Mouse (Mus musculus): Measurements from ENCODE around the gene Anapc11. TPM values are rescaled to one million over a fixed set of nuclear protein-coding genes. Genes with fewer than 3 reads are reported as not detected.

Anapc11 gene
- polyA plus RNA-seq, 1 experiment, result 128 TPM

DNA sequence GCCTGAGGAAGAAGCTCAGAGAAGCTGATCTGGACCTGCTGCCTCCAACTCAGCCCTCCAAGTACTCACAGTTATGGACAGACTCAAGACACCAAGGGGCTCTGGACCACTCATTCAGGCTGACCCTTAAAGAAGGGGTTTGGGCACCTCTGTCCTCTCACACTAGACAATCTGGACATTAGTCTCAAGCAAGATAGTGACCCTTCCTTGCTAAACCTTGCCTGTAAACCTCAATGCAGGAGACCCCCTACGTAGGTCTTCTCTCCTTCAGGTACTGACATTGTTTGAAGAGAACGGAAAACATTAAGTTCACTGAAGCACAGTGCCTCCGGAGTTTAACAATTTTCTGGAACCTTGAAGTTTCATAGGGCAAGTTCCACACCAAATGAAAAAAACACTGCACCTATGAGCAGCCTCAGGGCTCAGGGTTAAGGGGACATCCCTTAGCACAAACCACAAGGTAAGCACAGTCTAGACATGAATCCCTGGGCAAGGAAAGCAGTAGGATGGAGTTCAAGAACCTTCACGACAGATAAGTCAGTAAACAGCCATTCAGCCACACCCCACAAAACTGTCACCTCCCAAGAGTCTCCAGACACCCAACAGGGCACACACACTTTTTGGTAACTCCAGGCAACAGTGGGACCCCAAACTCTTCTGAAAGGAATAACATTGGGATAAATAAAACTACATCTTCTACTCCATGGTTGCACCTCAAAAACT is 33.7 kb downstream of the Anapc11 start:
- peak overlapping the region; percentile 62 for H3K4me3 ChIP-seq (ENCODE audit: insufficient read depth, low read length)
- H3K4me1 ChIP-seq (ENCODE audit: control insufficient read depth, insufficient read depth, low read length), result peaks cover 45% of the 10 kb centered on the region
- peak overlapping the region; percentile 95 for H3K27ac ChIP-seq (ENCODE audit: insufficient read depth, low read depth, low read length)
- TF ChIP-seq CTCF (IDR thresholded peaks at IDR 0.05; ENCODE audit: low read depth, low read length) (no peak), POLR2A (IDR thresholded peaks at IDR 0.05; ENCODE audit: borderline replicate concordance, low read depth, low read length) (no peak)

DNA sequence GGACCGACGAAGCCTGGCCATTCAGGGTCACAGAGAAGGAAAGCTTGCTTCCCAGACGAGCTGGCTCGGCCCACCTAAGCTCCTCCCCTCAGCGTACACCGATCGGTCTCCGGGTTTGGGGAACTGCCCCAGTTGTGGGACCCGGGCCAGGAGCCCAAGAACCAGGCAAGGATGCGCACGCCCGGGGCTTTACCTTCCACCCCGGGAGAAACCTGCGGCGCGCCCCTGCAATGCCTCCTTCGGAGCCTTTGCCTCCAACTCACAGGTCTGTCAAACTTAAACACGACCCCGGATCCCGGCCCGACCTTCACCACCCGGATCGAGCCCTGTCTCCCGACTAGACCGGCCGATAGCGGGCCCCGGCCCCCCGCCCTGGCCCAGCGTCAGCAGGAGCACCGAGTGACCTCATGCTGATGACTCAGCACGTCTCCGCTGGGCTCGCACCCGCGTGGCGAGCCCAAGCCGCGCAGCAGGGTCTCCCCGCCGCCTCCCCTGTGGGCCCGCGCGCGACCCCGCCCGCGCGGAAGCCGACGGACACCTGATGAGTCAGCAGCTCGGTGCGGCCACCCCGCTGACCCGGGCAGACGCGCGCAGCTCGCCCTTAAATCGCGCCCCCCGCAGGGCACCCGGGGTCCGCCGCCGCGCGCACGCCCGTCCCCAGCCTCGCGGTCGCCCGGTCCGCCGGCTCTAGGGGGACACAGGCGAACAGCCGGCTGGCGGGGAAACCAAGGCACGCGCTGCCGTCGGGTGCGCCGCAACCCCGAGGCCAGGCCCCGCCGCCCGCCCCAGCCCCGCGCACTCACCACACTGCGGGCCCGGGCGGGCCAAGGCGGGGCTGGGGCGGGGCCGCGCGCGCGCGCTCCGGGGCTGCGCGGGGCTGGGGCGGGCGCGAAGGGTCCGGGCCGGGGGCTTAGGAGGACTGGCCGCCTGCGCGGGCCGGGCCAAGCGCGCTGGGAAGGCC is 34.6 kb downstream of the Anapc11 start:
- peak overlapping the region; percentile 95 for H3K27ac ChIP-seq (ENCODE audit: insufficient read depth, low read depth, low read length)
- peaks cover 38% of the 10 kb centered on the region for H3K4me1 ChIP-seq (ENCODE audit: control insufficient read depth, insufficient read depth, low read length)
- no peak for TF ChIP-seq CTCF (IDR thresholded peaks at IDR 0.05; ENCODE audit: low read depth, low read length)
- no peak for TF ChIP-seq POLR2A (IDR thresholded peaks at IDR 0.05; ENCODE audit: borderline replicate concordance, low read depth, low read length)
- H3K4me3 ChIP-seq (ENCODE audit: insufficient read depth, low read length), result peak overlapping the region; percentile 62

DNA sequence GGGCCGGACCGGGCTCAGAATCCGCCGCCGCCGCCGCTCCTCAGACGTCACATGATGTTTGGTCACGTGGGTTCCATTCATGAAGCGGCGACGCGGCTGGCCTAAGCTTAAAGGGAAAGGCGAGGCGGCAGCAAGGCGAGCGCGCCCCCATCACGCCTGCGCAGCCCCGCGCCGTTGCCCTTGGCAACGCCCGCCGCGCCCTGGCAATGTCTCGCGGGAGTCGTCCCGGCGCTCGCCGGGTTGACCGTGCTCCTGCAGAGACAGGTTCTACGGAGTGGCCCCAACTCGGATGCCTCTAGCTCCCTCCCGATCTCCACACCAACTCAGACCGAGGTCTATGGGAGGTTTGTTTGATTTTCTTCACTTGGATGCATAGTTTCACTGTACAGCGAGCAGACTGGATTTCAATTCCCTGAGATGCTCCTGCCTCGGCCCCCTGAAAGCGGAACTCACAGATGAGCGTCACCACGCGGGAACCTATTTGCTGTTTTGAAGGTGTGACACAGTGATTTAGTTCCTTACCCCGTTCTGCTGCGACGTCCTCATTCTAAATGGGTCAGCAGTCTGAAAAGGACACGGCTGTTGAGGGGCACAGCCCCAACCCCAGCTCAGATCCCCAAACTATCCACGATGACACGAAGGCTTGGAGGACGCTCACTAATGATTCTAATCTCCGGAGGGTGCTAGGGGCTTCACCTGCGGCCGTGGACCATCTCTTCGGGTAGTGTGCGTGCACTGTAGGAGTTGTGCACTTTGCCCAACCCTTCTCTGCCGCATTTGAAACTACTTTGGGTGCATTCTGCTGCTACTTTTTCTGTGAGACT is 35.5 kb downstream of the Anapc11 start, which contains the start of gene Mafg:
Gene Mafg (minus strand): TSS at position 81 of the 824 bp plus-strand sequence.
- Histone ChIP-seq H3K4me3 (ENCODE audit: insufficient read depth, low read length) (peak within 1 kb of the TSS; percentile 62), H3K4me1 (ENCODE audit: control insufficient read depth, insufficient read depth, low read length) (peaks cover 34% of the 10 kb centered on the region), H3K27ac (ENCODE audit: insufficient read depth, low read depth, low read length) (peak within 1 kb of the TSS; percentile 95)
- no peak for TF ChIP-seq CTCF (IDR thresholded peaks at IDR 0.05; ENCODE audit: low read depth, low read length)
- no peak for TF ChIP-seq POLR2A (IDR thresholded peaks at IDR 0.05; ENCODE audit: borderline replicate concordance, low read depth, low read length)

DNA sequence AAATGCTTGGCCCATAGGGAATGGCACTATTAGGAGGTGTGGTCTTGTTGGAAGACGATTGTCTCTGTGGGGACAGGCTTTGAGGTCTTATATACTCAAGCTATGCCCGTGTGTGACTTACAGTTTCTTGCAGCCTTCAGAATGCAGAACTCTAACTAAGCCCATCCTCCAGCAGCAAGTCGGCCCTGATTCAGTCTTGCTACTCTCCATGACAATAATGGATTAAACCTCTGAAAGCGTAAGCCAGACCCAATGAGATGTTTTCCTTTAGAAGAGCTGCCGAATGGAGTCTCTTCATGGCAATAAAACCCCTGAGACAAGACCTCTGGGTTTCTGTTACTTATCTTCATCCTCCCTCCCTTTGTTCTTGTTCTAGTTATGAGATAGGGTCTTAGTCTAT is 36.6 kb downstream of the Anapc11 start:
- Histone ChIP-seq H3K4me3 (ENCODE audit: insufficient read depth, low read length) (no peak overlapping the region), H3K4me1 (ENCODE audit: control insufficient read depth, insufficient read depth, low read length) (peaks cover 32% of the 10 kb centered on the region), H3K27ac (ENCODE audit: insufficient read depth, low read depth, low read length) (no peak overlapping the region)
- TF ChIP-seq POLR2A (IDR thresholded peaks at IDR 0.05; ENCODE audit: borderline replicate concordance, low read depth, low read length) (no peak), CTCF (IDR thresholded peaks at IDR 0.05; ENCODE audit: low read depth, low read length) (no peak)

DNA sequence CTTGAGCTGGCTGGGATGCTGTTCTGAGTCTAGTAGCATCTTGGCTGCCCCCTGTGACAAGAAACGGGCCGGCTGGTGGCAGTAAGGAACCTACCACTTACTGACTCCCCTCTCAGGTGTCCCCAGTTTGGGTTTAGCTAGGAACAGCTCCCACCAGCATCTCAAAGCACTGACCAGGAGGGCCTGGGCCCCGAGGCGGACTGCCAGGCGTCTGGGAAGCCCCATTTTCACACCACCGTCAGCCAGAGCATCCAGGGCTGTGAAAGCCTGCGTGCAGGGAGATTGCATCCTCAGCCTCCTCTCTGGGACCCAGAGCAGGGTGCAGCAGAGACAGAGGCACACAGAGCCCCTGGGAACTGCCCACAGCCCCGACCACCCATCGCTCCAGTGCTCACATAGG is 43.0 kb downstream of the Anapc11 start:
- H3K4me3 ChIP-seq (ENCODE audit: insufficient read depth, low read length), result no peak overlapping the region

DNA sequence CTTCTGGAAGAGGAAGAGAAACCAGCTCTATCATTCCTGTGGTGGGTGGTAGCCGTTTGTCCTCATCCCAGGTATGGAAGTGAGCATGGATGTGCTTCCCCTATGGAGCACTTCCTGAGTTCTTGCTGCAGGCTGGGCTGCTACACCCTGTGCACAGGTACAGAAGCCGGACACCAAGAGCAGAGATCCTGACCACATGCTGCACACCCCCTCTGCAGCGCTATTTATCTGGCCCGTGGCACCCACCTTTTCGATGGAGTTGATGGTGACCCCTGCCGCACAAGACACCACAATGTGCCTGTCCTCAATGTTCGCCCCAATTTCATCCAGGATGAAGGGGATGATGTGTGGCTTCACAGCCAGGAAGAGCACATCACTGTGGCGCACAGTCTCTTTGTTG is 43.6 kb downstream of the Anapc11 start:
- Histone ChIP-seq H3K4me1 (ENCODE audit: control insufficient read depth, insufficient read depth, low read length) (peaks cover 22% of the 10 kb centered on the region), H3K4me3 (ENCODE audit: insufficient read depth, low read length) (no peak overlapping the region), H3K27ac (ENCODE audit: insufficient read depth, low read depth, low read length) (no peak overlapping the region)
- TF ChIP-seq POLR2A (IDR thresholded peaks at IDR 0.05; ENCODE audit: borderline replicate concordance, low read depth, low read length) (no peak), CTCF (IDR thresholded peaks at IDR 0.05; ENCODE audit: low read depth, low read length) (no peak)

More for the DNA sequence above, 43.0 kb downstream of the Anapc11 start:
- H3K27ac ChIP-seq (ENCODE audit: insufficient read depth, low read depth, low read length), result no peak overlapping the region
- no peak for TF ChIP-seq POLR2A (IDR thresholded peaks at IDR 0.05; ENCODE audit: borderline replicate concordance, low read depth, low read length)
- TF ChIP-seq CTCF (IDR thresholded peaks at IDR 0.05; ENCODE audit: low read depth, low read length), result no peak
- H3K4me1 ChIP-seq (ENCODE audit: control insufficient read depth, insufficient read depth, low read length), result peaks cover 22% of the 10 kb centered on the region

DNA sequence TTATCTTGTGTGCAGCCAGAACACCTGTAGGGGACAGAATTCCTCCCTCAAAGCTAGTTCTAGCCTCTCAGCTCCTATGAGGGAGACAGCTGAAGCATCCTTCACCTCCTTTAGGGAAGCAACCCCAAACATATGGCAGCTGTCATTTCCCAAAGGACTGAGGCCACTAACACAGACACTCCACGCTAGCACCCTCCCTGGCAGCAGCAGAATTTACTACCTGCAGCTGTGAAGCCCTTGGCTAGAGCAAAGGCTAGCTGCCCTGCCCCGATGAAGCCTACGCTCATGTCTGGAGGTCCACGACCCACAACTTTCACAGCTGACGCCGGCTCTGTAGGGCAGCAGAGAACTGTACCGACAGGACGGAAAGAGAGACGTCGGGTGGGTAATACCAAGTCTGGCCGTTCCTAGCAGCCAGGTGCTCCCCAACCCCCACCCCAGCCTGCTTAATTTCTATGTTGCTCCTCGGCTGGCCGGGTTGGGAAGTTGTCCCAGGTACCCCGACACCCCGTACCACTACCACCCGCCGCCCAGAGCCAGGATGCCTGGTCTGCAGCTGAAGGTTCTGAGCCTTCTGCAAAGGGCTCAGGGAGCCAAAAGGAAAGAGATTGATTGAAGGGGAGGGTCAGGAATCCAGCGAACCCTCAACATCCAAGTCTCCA is 44.8 kb downstream of the Anapc11 start:
- H3K4me1 ChIP-seq (ENCODE audit: control insufficient read depth, insufficient read depth, low read length), result peaks cover 30% of the 10 kb centered on the region
- peak overlapping the region; percentile 64 for H3K4me3 ChIP-seq (ENCODE audit: insufficient read depth, low read length)
- TF ChIP-seq POLR2A (IDR thresholded peaks at IDR 0.05; ENCODE audit: borderline replicate concordance, low read depth, low read length) (no peak), CTCF (IDR thresholded peaks at IDR 0.05; ENCODE audit: low read depth, low read length) (no peak)
- no peak overlapping the region for H3K27ac ChIP-seq (ENCODE audit: insufficient read depth, low read depth, low read length)

DNA sequence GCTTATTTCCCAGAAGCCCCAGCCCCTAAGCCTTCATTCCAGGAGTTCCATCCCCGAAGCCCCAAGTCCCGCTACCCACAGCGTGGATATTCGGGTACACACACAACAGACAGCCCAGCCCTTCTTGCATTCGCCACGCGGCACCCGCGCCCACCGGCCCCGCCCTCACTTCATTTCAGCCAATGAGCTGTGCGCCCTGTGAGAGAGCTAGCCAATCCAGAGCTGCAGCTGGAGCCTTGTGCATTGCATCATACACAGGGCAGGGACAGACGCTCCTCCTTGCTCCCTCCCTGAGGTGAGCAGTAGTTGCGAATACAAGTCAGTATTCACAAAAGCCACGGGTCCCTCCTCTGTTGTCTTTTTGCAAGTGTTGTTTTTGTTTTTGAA is 45.4 kb downstream of the Anapc11 start, which contains the start of gene Pycr1:
Gene Pycr1 (minus strand): TSS at position 169 of the 387 bp plus-strand sequence.
- Histone ChIP-seq H3K4me3 (ENCODE audit: insufficient read depth, low read length) (peak within 1 kb of the TSS; percentile 64), H3K4me1 (ENCODE audit: control insufficient read depth, insufficient read depth, low read length) (peaks cover 31% of the 10 kb centered on the region), H3K27ac (ENCODE audit: insufficient read depth, low read depth, low read length) (no peak within 1 kb of the TSS)
- TF ChIP-seq CTCF (IDR thresholded peaks at IDR 0.05; ENCODE audit: low read depth, low read length) (no peak), POLR2A (IDR thresholded peaks at IDR 0.05; ENCODE audit: borderline replicate concordance, low read depth, low read length) (no peak)
